Mouse (Mus musculus) frontal cortex, adult 2 months (tissue): ENCODE results near the gene Eps15. TPM values are rescaled to one million over a fixed set of nuclear protein-coding genes. Genes with fewer than 3 reads are reported as not detected.

Experiments
- DNase-seq, 2 experiments: peaks; one replicate each; pipeline ENCODE4 v3.0.0; 2022; ENCODE audit warnings: low spot score in 1 of 2; ENCODE audit errors: extremely low spot score in 1 of 2
- polyA plus RNA-seq: library from polyadenylated mRNA; depleted of rRNA; stranded (reverse); fragments of >200 nt; gene quantifications from 2 replicates; pipeline ENCODE4 v1.2.3, GENCODE M21; 2012

Gene Eps15
- polyA plus RNA-seq, 1 experiment, result 124 TPM

DNA sequence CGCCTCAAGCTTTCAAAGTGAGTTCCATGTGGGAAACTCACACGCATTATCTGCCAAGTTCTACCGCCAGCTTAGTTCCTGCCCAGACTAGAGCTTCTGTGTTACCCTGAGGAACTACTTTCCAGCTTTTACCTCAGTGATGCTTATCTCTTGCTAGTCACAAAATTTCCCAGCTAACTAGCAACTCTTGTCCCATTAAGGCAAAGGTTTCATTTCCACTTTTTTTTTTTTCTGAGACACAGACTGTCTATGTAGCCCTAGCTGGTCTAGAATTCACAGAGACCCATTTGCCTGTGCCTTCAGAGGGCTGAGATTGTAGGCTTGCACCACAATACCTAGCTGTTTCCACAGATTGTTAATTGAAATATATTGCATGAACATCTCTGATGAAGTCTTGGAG, 12.6 kb upstream of the Eps15 start:
- no peak for DNase-seq

DNA sequence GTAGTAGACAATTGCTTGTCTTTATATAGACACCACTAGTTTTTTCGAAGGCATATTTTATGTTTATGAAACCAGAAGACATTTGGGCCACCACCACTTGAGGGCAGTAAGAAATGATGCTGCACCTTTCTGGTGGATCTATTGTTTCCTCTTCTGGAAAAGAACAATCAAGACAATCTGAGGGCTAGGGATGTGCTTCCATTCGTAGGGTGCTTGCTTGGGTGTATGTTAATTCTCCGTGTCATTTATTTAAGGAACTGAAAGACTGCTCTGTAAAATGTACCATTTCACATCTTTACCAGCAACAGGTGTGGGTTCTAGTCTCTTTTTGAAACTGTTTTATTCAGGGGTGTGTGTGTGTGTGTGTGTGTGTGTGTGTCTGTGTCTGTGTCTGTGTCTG, 11.2 kb upstream of the Eps15 start:
- no peak for DNase-seq

DNA sequence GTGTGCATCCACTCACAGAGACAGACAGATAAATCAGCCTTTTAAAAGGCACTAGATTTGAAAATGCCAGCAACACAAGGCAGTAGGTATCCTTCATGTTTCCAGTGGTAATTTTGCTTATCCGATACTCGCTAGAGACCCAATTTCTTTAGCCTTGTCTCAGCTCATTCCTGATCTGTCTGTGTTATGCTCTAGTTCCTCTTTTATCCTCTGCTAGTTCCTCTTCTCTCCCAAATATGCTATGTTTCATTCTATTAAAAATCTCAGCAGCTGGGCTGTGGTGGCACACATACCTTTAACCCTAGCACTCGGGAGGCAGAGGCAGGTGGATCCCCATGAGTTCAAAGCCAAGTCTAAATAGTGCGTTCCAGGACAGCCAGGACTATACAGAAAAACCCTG, 8.3 kb upstream of the Eps15 start:
- no peak for DNase-seq

DNA sequence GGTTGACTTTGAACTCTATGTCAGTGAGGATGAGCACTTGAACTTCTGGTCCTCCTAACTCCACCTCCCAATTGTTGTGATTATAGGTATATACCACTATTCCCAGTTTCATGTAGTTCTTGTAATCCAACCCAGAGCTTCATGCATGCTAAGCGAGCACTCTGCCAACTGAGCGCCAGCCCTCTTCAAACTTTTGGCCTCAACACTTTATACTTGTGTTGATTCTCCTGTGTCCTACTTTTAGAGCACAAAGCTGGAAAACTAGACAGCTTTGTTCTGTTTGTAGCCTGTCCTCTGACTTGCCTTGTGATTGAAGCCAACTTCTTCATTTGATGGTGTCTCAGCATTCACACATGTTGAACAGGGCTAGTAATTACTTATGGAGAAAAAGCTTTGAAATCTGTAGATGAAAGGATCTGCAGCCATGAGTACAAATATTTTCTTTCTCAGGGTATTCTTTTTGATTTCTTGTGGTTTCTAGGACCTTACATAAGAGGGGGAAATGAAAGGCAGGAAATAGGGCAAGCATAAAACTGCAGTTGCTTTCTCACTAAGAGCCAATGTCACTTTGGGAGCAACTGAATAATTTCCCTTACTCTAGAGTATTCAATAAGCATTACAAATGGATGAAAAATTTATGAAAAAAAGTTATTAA, 6.4 kb upstream of the Eps15 start:
- DNase-seq, result no peak

DNA sequence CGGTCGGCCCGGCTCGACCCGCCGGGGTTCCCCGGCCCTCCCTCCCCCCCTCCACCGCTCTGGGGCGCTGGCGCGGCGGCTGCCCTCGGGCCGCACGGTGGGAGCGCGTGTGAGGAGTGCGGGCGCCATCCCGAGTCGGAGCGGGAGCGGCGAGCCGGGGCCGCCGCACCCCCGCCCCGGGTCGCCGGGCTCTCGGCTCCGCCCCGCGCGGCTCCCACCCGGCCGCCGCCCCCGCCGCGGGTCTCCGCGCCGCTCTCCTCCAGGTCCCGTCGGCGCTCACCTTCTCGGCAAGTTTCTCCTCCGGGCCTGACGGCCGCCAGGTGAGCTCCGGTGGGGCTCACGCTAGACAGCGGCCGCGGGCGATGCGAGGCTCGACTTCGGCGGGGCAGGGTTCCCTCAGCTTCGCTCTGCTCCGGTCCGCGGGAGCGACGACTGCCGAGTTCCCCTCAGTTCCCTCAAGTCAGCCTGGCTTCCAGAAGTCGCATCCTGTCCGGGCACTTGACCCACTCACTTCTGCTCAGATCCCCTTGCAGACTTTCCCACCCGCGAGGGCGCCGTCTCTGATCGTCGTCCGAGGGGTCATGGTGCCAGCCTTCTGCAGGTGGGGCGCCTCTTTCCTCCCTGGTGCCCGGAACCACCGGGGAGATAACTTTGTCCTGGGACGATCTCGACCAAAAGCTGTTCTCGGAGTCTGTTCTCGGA, 542 bp downstream of the Eps15 start:
- no peak for DNase-seq

DNA sequence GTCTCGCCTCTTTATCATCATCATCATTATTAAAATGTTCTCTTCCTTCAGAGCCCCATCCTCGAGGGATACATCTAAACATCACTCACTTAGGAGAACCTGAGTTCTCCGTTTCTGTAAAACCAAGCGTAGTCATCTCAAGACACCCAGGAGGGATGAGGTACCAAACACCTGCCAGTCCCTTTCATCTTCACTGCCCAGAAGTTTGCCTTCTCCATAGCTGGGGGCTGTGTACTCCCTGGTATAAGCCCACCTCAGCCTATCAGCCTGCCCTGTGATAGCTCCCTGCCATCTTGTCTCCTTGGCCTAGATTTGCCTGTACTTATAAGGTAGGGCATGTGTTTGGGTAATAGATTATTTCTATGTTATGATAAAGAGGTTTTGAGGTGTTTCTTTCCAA, 1.1 kb downstream of the Eps15 start:
- DNase-seq, result no peak

DNA sequence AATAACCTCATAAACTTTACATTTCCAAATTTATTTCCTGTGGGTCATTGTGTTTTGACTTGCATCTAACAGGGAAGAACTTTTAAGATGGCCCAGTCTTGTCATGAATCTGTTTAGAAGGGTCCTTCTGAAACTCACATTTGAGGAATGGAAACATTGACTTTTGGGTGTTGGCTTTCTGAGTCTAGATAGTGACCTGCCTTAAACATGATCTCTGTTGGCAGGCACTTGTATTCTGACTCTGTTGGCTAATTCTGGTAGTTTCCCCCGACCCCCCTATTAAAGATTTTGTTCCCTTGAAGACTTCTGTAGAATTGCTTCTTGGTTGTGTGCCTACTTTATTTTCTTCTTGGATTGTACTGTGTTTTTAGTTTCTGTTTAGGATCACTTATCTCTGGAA, 1.9 kb downstream of the Eps15 start:
- no peak for DNase-seq

DNA sequence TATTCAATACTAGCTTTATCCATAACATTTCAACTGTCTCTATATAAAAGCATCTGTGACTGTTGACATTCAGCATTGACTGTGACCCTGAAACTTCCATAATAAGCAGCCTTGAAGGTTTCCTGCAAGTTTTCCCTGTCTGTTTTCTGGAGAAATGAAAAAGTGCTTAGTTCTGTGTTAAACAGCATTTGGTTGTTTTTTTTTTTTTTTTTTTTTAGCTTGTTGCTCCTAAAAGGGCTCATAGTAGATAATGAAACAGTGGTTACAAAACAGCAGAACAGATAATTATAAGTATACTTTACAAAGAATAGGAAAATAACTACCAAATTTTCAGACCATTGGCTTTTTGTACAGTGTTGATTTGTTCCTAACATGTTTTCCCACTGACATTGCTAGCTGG, 14.6 kb downstream of the Eps15 start:
- DNase-seq, result no peak

DNA sequence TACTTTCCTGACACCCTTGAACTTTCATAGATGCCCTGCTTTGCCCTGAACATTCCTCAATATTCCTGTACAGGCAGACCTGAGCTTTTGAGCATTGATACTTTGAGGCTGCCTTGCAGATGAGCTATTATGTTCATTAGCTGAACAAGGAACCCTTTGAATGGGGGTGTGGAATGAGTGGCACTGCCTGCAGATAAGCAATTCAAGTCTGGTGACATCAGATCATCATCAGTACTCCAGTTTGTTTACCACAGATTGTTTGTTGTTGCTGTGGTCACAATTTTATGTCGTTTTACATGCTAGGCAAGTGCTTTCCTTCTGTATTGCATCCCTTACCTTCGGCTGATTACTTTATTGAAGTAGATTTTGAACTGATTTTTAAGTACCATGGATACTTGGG, 16.4 kb downstream of the Eps15 start:
- DNase-seq, result no peak

DNA sequence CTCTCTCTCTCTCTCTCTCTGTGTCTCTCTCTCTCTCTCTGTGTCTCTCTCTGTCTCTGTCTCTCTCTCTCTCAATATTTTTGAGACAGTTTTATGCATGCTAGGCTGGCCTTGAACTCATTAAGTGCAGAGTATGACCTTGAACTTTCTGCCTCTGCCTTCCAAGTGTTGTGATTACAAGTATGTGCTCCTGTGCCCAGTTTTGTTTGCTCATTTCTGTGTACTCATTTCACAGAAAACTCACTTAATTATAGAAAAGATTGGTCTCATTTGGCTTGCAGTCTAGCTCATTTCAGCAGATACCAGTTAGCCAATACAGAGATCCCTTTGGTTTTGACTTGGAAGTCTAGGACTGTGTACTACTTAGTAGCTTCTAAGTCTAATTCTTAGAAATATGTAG, 19.1 kb downstream of the Eps15 start:
- DNase-seq, result no peak

DNA sequence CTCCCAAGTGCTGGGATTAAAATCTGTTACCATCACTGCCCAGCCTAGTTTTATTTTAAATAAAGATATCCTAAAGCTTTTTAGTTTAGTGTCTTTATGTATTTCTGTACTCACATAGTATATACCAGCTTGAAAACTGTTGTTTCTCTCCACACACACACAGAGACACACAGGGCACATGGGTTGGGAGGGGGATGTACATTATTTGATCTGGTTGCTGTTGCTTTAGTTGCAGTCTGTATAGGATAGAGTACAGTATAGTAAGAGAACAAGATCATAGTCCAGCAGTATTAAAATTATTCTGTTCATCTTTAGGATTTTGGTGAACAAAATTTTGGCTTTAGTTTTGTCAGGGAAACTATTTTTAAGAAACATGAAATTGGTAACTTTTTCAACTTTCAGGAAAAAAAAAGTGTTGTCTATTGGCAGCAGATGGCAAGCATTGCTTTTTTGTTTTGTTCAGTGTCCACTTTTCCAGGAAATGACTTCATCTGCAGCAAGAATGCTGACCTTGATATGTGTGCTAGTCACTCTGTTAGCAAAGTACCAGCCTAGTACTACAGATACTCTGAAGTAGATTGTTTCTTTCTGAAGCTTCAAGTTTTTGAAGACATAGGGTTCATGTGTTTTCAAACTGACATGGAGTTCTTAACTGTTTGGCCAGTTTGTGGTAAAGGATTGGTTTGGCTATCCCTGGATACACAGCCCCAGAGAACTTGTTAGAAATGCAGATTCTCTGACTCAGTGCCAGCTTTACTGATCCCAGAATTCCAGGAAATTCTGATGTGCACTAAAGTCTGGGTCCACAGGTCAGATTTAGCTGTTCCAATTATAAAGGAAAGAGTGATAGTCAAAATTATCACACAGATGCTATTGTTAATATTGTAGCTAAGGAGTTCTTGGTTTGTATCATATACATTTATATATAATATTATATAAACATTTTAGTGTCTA, 37.1 kb downstream of the Eps15 start:
- DNase-seq, result no peak

DNA sequence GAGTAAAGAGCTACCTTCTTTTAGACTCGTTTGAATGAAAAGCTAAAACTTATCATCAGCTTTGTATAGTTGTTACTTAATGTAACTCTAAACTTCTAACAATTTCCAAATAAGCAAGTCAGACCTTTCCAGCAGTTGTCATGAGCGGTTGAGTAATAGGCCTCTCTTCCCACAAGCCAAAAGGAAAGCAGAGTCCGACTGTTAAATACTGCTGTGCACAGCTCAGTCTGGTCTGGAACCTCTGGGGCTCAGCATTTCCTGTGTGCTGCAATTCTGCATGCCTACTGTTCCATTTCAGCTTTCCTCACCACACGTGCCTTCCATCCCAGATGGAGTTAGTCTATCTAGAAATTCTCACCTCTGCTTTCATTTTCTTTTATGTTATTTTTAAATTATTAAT, 56.7 kb downstream of the Eps15 start:
- DNase-seq, result no peak

DNA sequence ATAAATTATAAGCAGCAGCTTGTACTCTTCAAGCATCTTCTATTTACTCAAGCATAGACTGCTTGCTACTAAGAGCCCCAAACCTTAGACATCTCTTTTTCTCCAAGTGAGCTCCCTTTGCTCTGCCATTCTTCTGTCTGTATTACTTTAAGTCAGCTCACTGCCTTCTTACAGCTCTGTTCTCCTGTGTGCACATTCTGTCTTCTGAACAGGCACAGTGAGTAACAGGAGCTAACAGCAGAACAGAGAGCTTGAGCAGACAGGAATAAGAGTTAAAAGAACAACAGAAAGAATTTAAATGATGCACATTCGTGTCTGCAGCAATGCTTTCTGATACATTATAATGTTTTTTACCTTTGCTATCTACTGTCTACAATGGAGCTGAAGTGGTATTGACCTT, 61.2 kb downstream of the Eps15 start:
- peak in 1 of 2 experiments; percentile 14 for DNase-seq

DNA sequence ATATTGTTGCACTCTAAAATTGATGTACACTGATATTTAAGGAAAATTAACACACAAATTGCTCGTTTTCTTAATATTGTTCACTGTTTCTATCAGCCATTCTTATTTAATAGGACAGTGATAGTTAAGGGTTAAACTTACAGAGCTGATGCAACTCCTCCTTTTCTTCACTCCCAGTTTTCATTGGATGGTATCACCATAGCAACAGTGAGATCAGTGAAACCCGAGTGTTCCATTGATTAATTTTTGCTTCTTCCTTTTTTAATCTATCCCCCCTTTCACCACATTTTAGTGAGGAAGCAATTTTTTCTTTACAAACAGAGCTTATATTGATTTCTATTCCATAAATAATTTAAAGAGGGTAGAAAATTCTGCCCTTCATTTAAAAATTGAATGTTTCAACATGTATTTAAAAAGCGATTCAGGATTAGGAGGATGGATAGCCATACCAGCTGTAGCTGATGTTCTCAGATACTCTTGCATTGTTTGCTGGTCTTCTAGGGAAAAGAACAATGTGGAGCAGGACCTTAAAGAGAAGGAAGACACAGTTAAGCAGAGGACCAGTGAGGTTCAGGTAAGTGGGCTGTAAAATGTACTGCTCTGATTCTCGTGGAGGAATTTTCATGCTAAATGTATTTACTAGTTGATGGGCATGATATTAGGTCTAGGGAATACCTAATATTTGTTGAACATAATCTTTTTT, 62.9 kb downstream of the Eps15 start:
- peak; percentile 50 to 80 for DNase-seq

DNA sequence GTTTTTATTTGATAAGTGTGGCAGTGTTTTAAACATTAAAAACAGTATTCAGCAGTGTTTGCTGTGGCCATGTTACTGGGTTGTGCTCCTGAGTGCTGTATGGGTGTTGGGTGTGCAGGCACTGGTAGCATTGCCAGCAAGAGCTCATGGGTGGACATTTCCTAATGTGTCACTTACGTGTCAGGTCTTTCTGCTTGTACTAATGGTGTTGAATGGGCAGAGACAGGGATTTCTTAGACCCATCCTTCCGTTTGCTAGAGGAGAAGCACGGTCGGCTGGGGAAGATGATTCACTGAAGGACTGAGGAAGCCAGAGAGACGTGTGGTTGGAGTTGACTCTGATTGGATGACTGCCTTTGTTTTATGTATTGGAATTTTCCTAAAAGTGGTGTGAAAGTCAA, 63.8 kb downstream of the Eps15 start:
- peak; percentile 17 to 70 for DNase-seq

DNA sequence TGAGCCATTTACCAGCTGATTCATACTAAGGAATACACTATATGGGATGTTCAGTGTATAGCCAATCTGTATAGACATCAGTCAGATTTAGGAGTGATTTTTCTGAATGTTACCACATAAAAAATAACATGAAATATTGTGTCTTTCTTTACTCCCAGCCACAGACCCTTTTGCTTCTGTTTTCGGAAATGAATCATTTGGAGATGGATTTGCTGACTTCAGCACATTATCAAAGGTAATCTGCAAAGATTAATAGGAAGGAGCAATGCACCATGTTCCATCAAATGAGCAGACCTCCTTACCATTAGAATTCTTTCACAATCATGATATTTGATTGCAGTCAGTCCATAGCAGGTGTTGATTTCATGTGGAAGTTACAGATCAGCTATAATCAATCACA, 98.0 kb downstream of the Eps15 start:
- no peak for DNase-seq

DNA sequence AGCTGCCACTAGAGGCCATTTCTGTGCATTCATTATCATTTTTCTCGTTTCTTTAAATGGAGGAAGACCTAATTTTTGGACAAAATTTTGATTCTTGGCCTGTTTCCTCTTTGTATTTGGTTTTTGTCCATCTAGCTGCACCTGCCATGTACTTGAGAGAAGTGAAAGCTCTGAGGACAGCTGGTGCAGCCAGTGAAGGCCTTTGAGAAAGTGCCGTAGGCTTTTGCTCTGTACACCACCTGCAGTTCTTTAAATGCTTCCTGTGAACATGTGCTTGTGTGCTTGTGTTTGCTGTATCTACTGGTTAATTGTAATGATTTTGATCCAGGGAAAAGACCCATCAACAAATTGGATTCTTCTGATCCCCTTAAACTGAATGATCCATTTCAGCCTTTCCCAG, 102.4 kb downstream of the Eps15 start:
- DNase-seq, result no peak

DNA sequence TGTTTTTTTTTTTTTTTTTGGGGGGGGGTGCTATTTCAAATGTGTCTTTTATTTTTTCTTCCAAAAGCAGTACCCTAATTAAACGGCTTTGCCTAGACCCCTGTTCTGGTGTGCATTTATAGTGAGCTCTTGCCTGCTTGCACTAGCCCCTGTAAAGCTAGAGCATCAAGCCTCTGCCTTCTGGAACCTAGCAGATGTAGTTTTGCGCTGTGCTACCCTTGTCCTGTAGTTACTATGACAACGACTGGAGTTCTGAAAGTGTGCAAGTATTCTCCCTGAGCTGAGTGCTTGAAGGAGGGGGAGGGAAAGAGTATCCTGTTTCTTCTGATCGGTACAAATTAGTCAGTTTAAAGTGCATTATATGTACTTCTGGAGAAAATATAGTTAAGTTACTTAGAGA, 105.5 kb downstream of the Eps15 start:
- DNase-seq, result peak; percentile 23 to 37

DNA sequence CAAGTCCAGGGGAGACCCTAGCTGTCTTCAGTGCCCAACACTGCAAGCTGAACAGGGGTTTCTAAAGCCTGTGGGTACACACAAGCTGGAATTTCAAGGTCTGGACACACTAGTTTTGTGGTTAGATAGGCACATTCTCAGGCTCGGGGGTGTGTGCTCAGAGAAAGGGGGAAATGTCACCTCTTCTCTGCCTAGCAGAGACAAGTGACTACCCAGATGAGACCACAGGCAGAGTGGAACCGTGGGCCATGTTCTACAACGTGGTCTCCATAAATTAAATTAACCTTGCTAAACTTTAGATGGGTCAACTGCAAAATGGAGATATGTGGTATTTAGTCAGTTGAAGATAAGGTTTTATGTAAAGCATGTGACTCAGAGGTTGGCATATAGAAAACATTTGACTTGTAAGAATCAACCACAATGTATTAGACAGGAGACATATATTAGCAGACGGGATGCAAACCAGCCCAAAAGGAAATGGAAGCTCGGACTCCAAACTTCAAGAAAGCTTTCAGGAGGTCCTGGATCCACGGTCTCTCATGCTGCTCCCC, 113.2 kb downstream of the Eps15 start:
- no peak for DNase-seq

DNA sequence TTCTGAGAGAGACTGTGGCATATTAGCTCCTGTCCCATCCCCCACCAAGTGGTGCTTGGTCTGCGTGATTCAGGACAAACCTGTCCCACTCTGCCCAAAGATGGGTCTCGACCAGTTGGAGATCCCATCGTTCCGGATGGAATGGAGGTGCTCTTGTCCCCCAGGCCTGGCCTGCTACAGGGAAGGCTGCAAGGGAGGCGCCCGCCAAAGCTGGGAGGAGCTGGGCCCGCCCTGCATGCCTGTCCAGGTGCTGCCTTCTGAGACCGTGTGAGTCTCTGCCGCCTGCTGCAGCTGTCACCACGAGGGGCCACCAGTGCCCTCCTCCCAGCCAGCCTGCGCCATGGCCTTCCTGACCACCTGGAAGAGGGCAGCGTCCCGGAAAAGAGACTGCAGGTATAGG, 113.8 kb downstream of the Eps15 start:
- no peak for DNase-seq
